Mouse (Mus musculus) heart, embryonic 15.5 days (tissue): Measurements from ENCODE around the gene Pomt2. TPM values are rescaled to one million over a fixed set of nuclear protein-coding genes. Genes with fewer than 3 reads are reported as not detected.
"Not testable (repeated sequence)": the region's sequence is repeated elsewhere in the genome, so short reads cannot be mapped to it uniquely, and the experiment has no call there.

Experiments
- ATAC-seq: fragments of 200-750 bp; cut with Nextera tagmentation; replicated peaks from 2 replicates; pipeline ENCODE4 v1.8.0; 2017; ENCODE audit warnings: low read depth, moderate TSS enrichment; ENCODE audit not compliant: insufficient number of reproducible peaks, insufficient read depth, low FRiP score
- H3K27ac ChIP-seq: fragments of 300-500 bp; sonication (generic); 2 replicates; pipeline ENCODE4 v1.5.1; 2015; ENCODE audit warnings: mild to moderate bottlenecking, inconsistent platforms
- H3K27me3 ChIP-seq: fragments of 300-500 bp; sonication (generic); 2 replicates; pipeline ENCODE4 v1.6.1; 2015; ENCODE audit warnings: inconsistent platforms
- H3K36me3 ChIP-seq: fragments of 300-500 bp; sonication (generic); 2 replicates; pipeline ENCODE4 v1.6.1; 2015; ENCODE audit warnings: mild to moderate bottlenecking, inconsistent platforms
- H3K4me1 ChIP-seq: fragments of 300-500 bp; sonication (generic); replicated peaks from 2 replicates; pipeline ENCODE4 v1.6.1; 2015; ENCODE audit warnings: inconsistent platforms
- H3K4me2 ChIP-seq: fragments of 300-500 bp; sonication (generic); 2 replicates; pipeline ENCODE4 v1.6.1; 2015; ENCODE audit warnings: inconsistent platforms, mild to moderate bottlenecking, moderate library complexity
- H3K4me3 ChIP-seq: fragments of 300-500 bp; sonication (generic); 2 replicates; pipeline ENCODE4 v1.5.1; 2015; ENCODE audit warnings: mild to moderate bottlenecking, inconsistent platforms
- H3K9ac ChIP-seq: fragments of 300-500 bp; sonication (generic); 2 replicates; pipeline ENCODE4 v1.6.1; 2015; ENCODE audit warnings: mild to moderate bottlenecking, inconsistent platforms
- H3K9me3 ChIP-seq: fragments of 300-500 bp; sonication (generic); replicated peaks from 2 replicates; pipeline ENCODE4 v1.6.1; 2016; ENCODE audit warnings: inconsistent platforms
- WGBS: fragments of 180-500 bp; shearing (Covaris S2); methylation state at CpG from one replicate; pipeline ENCODE4 v1.1.7; 2015; ENCODE audit warnings: mixed read lengths; 5-methylcytosine and 5-hydroxymethylcytosine counted together
- polyA plus RNA-seq: library from polyadenylated mRNA; unstranded; fragments of >200 nt; fragmentation: Nextera tagmentation; extraction: Ambion mirVana; gene quantifications from 2 replicates; pipeline ENCODE4 v1.2.1, GENCODE M21; 2015

Pomt2 gene
- 10.4 and 12.8 TPM in 2 replicates for polyA plus RNA-seq

DNA sequence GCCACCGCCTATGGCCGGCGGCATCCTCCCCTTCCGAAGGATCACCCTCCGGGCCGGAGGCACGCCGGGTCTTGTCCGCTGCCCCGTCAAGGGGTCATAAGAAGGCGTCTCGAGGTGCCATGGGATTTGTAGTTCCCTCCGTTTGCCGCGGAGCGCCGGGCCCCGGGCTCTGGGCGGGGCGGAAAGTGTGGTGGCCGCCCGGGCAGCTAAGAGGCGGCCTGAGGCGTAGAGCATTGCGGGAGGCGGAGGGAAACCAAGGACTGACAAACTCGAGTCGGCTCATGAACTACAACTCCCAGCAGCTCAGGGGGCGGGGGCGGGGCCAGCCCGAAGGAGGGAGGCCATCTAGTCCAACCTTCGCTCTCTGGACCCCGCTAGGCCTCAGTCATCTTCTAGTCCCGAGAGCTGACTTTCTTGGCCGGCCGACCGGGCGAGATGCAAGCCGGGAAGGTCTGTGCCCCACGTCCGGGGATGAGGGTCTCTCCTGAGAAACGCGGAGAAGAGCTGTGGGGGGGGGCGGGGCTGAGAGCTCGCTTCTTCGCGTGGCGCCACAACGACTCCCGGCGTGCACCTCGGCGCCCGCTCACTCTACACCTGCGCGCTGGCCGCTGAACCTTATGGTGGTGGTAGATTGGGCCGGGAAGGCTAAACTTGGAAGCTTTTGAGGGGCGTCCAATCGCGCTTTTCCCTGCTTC is at the start of gene Pomt2:
Pomt2 (minus strand) TSS at position 574 of the 695 bp plus-strand sequence.
- whole genome bisulfite sequencing: under 1% methylated on average over 61 of the region's 61 CpGs
- ATAC-seq: peak; percentile 98
- no peaks in the 10 kb centered on the region for H3K9me3 ChIP-seq

DNA sequence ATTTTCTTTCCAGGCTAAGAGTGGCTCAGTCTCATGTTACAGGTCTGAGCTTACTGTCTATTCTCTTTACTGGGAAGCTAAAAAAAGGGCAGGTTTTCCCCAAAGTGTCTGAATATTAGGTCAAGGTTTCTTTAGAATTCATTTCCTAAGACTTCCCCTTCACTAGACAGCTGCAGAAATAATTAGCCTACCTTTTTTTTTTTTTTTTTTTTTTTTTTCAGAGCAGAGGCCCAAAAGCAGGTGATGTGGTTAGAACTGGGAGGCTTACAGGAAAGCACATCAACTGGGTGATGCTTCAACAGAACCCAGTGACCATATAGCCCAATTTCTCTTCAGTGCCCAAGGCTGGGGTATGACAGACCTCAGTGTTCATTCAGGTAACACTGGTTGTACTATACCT is 48.5 kb upstream of the Pomt2 start:
- no peaks in the 10 kb centered on the region for H3K27me3 ChIP-seq
- H3K36me3 ChIP-seq: no peaks in the 10 kb centered on the region
- H3K4me2 ChIP-seq: no peak overlapping the region
- no peaks in the 10 kb centered on the region for H3K9me3 ChIP-seq
- H3K4me1 ChIP-seq: peaks cover 6% of the 10 kb centered on the region
- H3K9ac ChIP-seq: no peak overlapping the region
- no peak overlapping the region for H3K27ac ChIP-seq
- ATAC-seq: no peak
- H3K4me3 ChIP-seq: no peak overlapping the region

More for the DNA sequence above, at the start of gene Pomt2:
- H3K27ac ChIP-seq: peak within 1 kb of the TSS; percentile 97
- H3K27me3 ChIP-seq: no peaks in the 10 kb centered on the region
- H3K9ac ChIP-seq: peak within 1 kb of the TSS; percentile 79
- H3K4me1 ChIP-seq: peaks cover 16% of the 10 kb centered on the region
- H3K36me3 ChIP-seq: 0 out of 2 replicates have a peak, but pooled peaks cover 5% of the 10 kb centered on the region
- H3K4me2 ChIP-seq: peak within 1 kb of the TSS; percentile 73
- H3K4me3 ChIP-seq: peak within 1 kb of the TSS; percentile 77

DNA sequence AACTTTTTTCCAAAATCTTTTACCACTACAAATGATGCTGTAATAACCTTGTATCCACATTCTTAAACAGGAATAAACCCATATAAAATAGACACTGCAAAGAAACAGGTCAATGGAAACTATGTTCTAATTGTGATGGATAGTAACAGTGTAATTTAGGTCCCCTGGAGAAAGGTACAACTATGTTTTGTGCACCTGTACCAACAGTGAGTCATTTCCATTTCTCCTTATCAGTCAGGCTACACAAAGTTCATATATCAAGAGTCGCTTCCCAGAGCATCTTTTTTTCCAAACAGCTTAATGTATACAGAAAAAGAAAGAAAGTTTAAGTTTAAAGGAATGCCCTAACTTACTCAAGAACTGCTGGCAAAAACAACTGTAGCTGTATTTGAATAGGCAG is 47.3 kb upstream of the Pomt2 start:
- no peak overlapping the region for H3K4me2 ChIP-seq
- 57% methylated on average over 1 of the region's 1 CpGs for WGBS
- no peak overlapping the region for H3K4me3 ChIP-seq
- no peak for ATAC-seq
- no peaks in the 10 kb centered on the region for H3K9me3 ChIP-seq
- H3K27me3 ChIP-seq: no peaks in the 10 kb centered on the region
- peaks cover 6% of the 10 kb centered on the region for H3K4me1 ChIP-seq
- H3K36me3 ChIP-seq: no peaks in the 10 kb centered on the region
- no peak overlapping the region for H3K27ac ChIP-seq
- H3K9ac ChIP-seq: no peak overlapping the region

DNA sequence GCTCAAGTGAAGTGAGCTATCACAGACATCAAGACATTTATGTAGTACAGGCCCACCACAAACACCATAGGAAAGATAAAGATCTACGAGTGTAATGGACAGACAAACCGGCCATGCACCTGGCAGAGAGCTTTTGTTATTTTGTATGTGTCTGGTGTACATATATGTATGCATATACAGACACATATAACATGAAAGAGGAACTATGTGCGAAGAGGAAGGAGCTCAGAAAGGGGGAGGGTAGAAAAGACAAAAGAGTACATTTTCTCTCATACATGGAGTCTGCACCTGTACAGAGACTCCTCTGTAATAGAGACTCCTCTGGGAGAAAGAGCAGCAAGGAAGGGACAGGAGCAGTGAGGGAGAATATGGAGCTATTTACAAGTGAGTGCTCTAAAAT is 45.2 kb upstream of the Pomt2 start:
- H3K4me1 ChIP-seq: no peaks in the 10 kb centered on the region
- WGBS: 78% methylated on average over 3 of the region's 3 CpGs
- no peak overlapping the region for H3K4me2 ChIP-seq
- H3K27me3 ChIP-seq: no peaks in the 10 kb centered on the region
- H3K4me3 ChIP-seq: no peak overlapping the region
- H3K27ac ChIP-seq: no peak overlapping the region
- no peaks in the 10 kb centered on the region for H3K36me3 ChIP-seq
- H3K9me3 ChIP-seq: no peaks in the 10 kb centered on the region
- no peak overlapping the region for H3K9ac ChIP-seq
- no peak for ATAC-seq

DNA sequence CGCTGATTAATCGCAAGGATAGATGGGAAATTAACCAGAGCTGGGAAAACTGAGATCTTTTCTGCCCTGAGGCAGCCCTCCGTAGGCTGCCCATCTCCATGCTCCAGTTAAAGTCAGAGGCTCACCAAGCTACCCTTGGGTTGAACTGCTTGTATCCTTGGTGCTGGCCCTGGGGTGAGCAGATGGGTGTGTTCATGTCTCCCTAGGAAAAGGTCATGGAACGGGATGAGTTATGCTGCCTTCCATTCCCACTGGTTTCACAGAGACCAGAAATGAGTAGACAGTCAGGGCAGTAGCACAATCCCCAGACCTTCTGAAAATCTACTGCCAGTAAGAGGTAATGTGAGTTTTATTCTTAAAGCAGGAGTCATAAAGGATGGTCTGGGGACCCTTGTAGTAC is 29.9 kb upstream of the Pomt2 start:
- ATAC-seq: no peak
- Histone ChIP-seq H3K27me3 (no peaks in the 10 kb centered on the region), H3K4me2 (no peak overlapping the region), H3K36me3 (no peaks in the 10 kb centered on the region), H3K4me3 (no peak overlapping the region), H3K9me3 (no peaks in the 10 kb centered on the region), H3K9ac (no peak overlapping the region), H3K4me1 (no peaks in the 10 kb centered on the region), H3K27ac (no peak overlapping the region)
- 94% methylated on average over 4 of the region's 4 CpGs for WGBS

DNA sequence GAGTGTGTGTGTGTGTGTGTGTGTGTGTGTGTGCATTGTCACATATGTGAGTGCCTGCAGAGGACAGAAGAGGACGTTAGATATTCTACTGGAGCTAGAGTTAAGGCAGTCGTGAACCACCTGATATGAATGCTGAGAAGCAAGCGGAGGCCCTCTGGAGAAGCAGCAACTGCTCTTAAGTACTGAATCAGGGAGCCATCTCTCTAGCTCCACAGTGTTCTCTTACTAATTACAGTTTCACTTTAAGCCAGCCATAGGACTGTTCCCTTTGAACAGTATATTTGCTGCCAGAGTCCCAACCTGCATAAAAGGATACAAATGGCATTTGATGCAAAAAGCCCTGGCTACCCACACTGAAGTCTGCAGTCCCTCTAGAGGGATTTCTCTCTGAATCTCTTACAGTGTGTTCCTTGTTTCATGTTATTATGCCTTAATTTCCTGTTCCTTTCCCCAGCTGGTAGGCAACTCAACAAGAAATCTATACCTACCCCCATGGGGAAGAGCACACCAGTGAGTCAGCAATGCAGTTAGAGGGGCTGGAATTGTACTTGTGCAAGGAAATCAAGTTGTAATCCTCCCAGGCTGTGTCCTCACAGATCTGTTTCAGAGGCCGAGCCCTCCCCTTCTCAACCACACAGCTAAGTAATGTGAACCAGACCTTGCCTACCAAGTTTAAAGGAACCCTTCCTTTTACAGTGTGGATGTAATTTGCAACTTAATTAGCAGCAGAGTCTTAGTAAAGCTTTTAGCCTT is 27.6 kb upstream of the Pomt2 start:
- Histone ChIP-seq H3K4me2 (no peak overlapping the region), H3K4me1 (no peaks in the 10 kb centered on the region), H3K36me3 (peaks cover 9% of the 10 kb centered on the region; the same call in 1 of the 2 replicates), H3K9me3 (no peaks in the 10 kb centered on the region), H3K9ac (no peak overlapping the region), H3K4me3 (no peak overlapping the region), H3K27me3 (no peaks in the 10 kb centered on the region), H3K27ac (no peak overlapping the region)
- WGBS: 61% methylated on average over 4 of the region's 4 CpGs
- no peak for ATAC-seq

DNA sequence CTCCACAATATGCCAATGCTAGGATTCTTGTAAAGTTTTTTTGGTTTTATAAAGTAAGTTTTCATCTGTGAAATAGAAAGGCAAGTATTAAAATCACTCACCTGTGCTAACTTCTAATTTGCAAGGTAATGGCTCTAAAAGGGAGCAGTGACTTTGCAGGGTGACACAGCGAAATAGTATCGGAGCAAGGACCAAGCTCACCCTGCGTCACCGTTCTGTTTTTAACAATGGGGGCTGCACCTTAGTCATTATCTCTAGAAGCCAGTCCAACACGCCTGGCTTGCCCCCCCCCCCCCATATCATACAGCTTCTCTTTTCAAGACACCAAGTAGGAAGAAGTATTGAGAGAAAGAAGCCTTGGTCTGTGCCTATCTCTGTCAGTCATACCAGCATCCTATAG is 13.0 kb upstream of the Pomt2 start:
- Histone ChIP-seq H3K9me3 (no peaks in the 10 kb centered on the region), H3K4me2 (no peak overlapping the region), H3K9ac (no peak overlapping the region)

DNA sequence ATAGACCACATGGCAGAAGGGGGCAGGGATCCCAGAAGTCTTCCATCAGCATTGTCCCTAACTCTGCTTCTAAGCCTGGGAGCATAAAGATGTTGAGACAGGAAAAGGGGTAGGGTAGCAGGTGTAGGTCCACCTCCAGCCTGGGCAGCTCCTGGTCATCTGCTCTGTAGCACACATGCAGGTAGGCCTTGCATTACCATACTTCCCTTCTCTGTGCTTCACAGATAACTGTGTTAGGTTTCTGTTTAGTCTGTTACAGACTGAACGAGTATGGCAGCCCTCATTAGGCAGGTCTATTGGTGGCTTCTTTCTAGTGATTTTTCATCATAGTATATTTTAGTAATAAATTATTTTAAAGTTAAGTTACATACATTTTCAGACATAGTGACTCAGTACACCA is 12.5 kb upstream of the Pomt2 start:
- Histone ChIP-seq H3K9ac (no peak overlapping the region), H3K4me3 (no peak overlapping the region), H3K27ac (no peak overlapping the region), H3K4me2 (no peak overlapping the region), H3K9me3 (no peaks in the 10 kb centered on the region), H3K36me3 (0 out of 2 replicates have a peak, but pooled peaks cover 9% of the 10 kb centered on the region), H3K4me1 (peaks cover 4% of the 10 kb centered on the region; the same call in 1 of the 2 replicates), H3K27me3 (no peaks in the 10 kb centered on the region)
- WGBS: 63% methylated on average over 1 of the region's 1 CpGs
- no peak for ATAC-seq

More for the DNA sequence above, 13.0 kb upstream of the Pomt2 start:
- 78% methylated on average over 5 of the region's 5 CpGs for WGBS
- Histone ChIP-seq H3K4me3 (no peak overlapping the region), H3K36me3 (0 out of 2 replicates have a peak, but pooled peaks cover 9% of the 10 kb centered on the region), H3K27ac (no peak overlapping the region), H3K4me1 (peaks cover 4% of the 10 kb centered on the region; the same call in 1 of the 2 replicates), H3K27me3 (no peaks in the 10 kb centered on the region)
- ATAC-seq: no peak

DNA sequence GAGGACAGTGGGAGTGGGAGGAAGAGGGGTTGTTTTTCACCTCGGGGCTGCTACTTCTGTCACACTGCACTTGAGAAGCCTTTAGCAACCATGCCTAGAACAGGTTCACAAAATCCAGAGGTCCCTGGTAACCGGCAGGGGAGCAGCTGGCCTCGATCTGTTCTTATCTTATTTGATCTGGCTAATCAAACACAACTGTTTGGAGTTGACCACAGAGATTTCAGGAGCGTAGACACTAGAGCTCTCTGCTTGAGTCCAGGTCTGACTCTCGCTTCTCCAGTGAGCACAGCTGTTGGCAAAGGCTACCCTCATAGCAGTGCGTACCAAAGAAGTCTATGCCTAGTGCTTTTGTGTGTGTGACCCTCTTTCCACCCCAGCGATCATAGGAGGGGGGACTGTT is 10.3 kb upstream of the Pomt2 start:
- no peak for ATAC-seq
- 62% methylated on average over 7 of the region's 7 CpGs for WGBS
- Histone ChIP-seq H3K27me3 (no peaks in the 10 kb centered on the region), H3K9me3 (no peaks in the 10 kb centered on the region), H3K9ac (no peak overlapping the region), H3K4me2 (no peak overlapping the region), H3K27ac (no peak overlapping the region), H3K36me3 (no peaks in the 10 kb centered on the region), H3K4me1 (peaks cover 4% of the 10 kb centered on the region; the same call in 1 of the 2 replicates), H3K4me3 (no peak overlapping the region)

DNA sequence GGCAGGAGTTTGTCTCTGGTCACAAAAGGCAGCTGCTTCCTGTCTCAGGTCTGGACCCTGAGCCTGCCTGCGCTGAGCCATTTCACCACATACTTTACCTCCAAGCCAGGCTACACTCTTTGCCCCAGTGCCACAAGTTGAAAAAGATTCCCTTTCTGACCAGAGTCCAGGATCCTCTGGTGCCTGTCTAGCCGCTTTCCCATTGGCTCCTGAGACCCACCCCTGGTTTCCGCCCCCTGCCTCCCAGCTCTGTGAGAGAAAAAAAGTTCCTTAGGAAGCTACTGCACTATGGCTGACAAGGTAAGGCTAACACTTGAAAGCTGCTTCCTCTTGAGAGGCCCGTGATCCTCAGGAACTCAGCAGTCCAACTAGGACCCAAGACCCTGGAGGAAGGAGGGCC is 9.6 kb upstream of the Pomt2 start:
- Histone ChIP-seq H3K4me1 (peaks cover 4% of the 10 kb centered on the region; the same call in 1 of the 2 replicates), H3K27me3 (no peaks in the 10 kb centered on the region), H3K4me2 (0 out of 2 replicates have a peak overlapping the region, but pooled peaks have one; percentile 4), H3K4me3 (no peak overlapping the region), H3K27ac (no peak overlapping the region), H3K36me3 (no peaks in the 10 kb centered on the region), H3K9me3 (no peaks in the 10 kb centered on the region), H3K9ac (no peak overlapping the region)
- 50% methylated on average over 4 of the region's 4 CpGs for WGBS
- no peak for ATAC-seq

DNA sequence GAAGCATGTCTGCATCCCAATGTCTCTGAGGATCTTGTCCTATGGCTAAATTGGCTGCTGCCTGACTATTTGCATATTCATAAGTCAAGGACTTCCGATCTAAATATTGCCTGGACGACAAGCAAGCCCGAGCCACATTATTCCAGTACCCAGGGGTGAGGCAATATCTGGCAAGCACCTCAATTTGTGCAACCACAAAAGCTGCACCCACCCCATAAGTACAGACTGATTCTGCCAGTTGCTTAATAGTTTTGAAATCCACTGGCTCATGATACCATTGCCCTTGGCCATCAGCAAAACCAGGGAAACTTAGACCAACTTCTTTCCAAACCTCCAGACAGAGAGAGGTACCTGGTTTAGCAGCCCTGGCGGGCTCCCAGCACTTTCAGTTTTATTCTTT is 6.7 kb upstream of the Pomt2 start:
- 90% methylated on average over 4 of the region's 4 CpGs for WGBS
- not testable (repeated sequence) for H3K27me3 ChIP-seq, H3K9ac ChIP-seq, H3K9me3 ChIP-seq, ATAC-seq, H3K36me3 ChIP-seq, H3K4me1 ChIP-seq, H3K27ac ChIP-seq, H3K4me2 ChIP-seq, H3K4me3 ChIP-seq
